Mouse (Mus musculus) bone marrow macrophage, adult 2 months (primary cell): ENCODE measurements around the gene Anks1b.

Experiments
- CTCF ChIP-seq: IDR thresholded peaks from 2 replicates; pipeline ENCODE4 v1.5.1; 2012; ENCODE audit warnings: low read depth, mild to moderate bottlenecking, low read length, moderate library complexity
- POLR2A ChIP-seq: IDR thresholded peaks from 2 replicates; pipeline ENCODE4 v1.6.1; 2012; ENCODE audit warnings: mild to moderate bottlenecking, low read depth, low read length, borderline replicate concordance

- no peak for TF ChIP-seq POLR2A
- TF ChIP-seq CTCF: no peak
Measured at GRCm38 (mm10) chr10:90599726-90600531, 726.6 kb downstream of the Anks1b start.
